Mouse (Mus musculus) forebrain, embryonic 10.5 days (tissue): ENCODE data around the gene Lcn6. TPM values are rescaled to one million over a fixed set of nuclear protein-coding genes. Genes with fewer than 3 reads are reported as not detected.
"Not testable (repeated sequence)": the region's sequence is repeated elsewhere in the genome, so short reads cannot be mapped to it uniquely, and the experiment has no call there.

ENCODE experiments used
- DNase-seq: peaks from one replicate; pipeline ENCODE4 v3.0.0-alpha.2; 2017; ENCODE audit warnings: low spot score; ENCODE audit errors: extremely low spot score
- H3K27ac ChIP-seq: fragments of 300-500 bp; sonication (generic); 2 replicates; pipeline ENCODE4 v1.5.1; 2016; ENCODE audit warnings: mild to moderate bottlenecking
- H3K27me3 ChIP-seq: fragments of 300-500 bp; sonication (generic); 2 replicates; pipeline ENCODE4 v1.6.1; 2016; ENCODE audit warnings: mild to moderate bottlenecking; ENCODE audit not compliant: poor library complexity, severe bottlenecking
- H3K36me3 ChIP-seq: fragments of 300-500 bp; sonication (generic); replicated peaks from 2 replicates; pipeline ENCODE4 v1.6.1; 2016; ENCODE audit warnings: mild to moderate bottlenecking, moderate library complexity
- H3K4me1 ChIP-seq: fragments of 300-500 bp; sonication (generic); 2 replicates; pipeline ENCODE4 v1.6.1; 2016
- H3K4me3 ChIP-seq: fragments of 300-500 bp; sonication (generic); 2 replicates; pipeline ENCODE4 v1.5.1; 2016; ENCODE audit warnings: mild to moderate bottlenecking, moderate library complexity
- H3K9me3 ChIP-seq: fragments of 300-500 bp; sonication (generic); 2 replicates; pipeline ENCODE4 v1.6.1; 2016; ENCODE audit warnings: mild to moderate bottlenecking, moderate library complexity
- WGBS: fragments of 180-500 bp; shearing (Covaris S2); methylation state at CpG from one replicate; pipeline ENCODE4 v1.1.7; 2016; 5-methylcytosine and 5-hydroxymethylcytosine counted together
- polyA plus RNA-seq: library from polyadenylated mRNA; unstranded; fragments of >200 nt; fragmentation: Nextera tagmentation; extraction: Ambion mirVana; gene quantifications from 2 replicates; pipeline ENCODE4 v1.2.1, GENCODE M21; 2016

The Lcn6 gene
- polyA plus RNA-seq, 1 experiment from 2014 or later, result not detected

DNA sequence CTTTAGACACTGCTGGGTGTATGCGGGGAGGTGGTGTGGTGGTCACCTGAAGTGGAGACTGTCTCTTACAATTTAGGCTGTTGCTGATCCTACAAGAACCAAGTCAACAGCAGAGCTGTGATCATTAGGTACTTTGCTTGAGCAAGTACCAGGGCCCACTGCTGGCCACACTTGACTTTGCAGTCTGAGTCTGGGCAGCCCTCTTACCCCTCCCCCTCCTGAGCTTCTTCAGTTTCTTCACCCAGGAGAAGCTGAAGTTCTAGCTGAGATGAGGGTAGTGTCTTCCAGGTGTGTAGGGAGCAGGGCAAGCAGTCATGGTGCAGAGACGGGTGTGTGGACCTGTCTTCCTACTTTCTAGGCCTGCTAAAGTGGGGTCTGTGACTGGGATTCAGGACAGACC, 31.5 kb downstream of the Lcn6 start:
- no peak for DNase-seq
- H3K4me3 ChIP-seq, result peak overlapping the region; percentile 74; the same call in 1 of the 2 replicates
- 82% methylated on average over 2 of the region's 2 CpGs for WGBS
- H3K9me3 ChIP-seq, result no peaks in the 10 kb centered on the region
- peaks cover 6% of the 10 kb centered on the region for H3K36me3 ChIP-seq
- peaks cover 42% of the 10 kb centered on the region for H3K4me1 ChIP-seq
- H3K27ac ChIP-seq, result no peak overlapping the region
- no peaks in the 10 kb centered on the region for H3K27me3 ChIP-seq

DNA sequence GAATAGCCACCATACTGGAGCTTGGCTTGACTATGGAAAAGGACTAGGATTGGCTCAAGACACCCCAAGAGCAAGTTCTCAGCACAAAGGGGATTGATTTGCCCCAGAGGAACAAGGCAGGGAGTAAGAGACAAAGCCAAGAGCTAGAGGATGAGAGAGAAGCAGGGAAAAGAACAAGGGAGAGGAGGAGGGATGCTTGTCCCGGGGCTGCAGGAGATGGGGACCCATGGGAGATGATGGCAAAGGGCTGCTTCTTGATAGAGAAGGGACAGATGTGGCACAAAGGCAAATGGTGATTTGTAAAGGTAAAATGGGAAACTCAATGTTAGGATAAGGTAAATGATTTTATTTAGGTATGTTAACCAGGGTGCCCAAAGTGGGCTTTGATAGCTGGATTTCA, 32.5 kb downstream of the Lcn6 start:
- not testable (repeated sequence) for H3K9me3 ChIP-seq, H3K4me3 ChIP-seq, H3K27me3 ChIP-seq, DNase-seq, H3K36me3 ChIP-seq, H3K27ac ChIP-seq
- H3K4me1 ChIP-seq, result peaks cover 42% of the 10 kb centered on the region
- WGBS, result 89% methylated on average over 1 of the region's 1 CpGs

DNA sequence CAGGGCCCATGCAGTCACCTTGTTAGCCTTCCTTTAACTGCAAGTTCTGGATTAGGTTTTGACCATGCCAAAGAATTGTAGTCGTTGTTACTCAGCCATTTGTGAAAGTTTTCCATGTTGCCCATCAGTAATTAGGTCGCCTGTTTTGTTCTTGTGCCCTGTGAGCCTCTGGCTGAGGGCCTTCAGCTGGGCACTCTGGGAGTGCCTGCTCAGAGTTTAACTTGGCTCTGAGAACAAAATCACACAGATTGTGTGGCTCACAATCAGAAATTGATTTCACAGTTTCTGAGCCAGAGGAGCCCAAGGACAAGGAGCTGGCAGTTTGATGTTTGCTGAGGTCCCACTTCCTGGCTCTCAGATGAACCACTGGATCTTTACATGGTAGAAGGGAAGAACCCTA, 33.2 kb downstream of the Lcn6 start:
- H3K36me3 ChIP-seq, DNase-seq, H3K9me3 ChIP-seq, H3K27me3 ChIP-seq, H3K4me3 ChIP-seq, H3K27ac ChIP-seq: not testable (repeated sequence)
- 73% methylated on average over 2 of the region's 2 CpGs for WGBS
- H3K4me1 ChIP-seq, result peaks cover 42% of the 10 kb centered on the region

DNA sequence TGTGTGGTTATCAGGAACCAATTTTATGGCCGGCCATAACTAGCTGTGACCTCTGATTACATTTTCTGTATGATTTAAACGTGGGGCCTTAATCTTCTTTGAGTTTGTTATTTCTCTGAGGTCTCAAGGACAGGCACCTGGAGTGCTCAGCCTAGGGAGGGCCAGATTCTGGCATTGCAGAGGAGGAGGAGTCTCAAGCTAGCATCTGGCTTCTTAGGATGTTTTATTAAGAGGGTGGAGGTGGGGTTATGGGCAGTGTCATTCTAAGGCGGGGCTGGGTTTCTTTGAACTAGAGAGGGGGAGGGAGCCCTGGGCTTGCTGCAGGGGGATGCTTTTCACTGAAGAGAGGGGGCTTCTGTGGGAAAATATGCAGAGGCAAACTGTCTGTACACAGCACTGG, 35.1 kb downstream of the Lcn6 start:
- not testable (repeated sequence) for H3K27ac ChIP-seq, H3K9me3 ChIP-seq, DNase-seq, H3K4me3 ChIP-seq, H3K27me3 ChIP-seq, H3K36me3 ChIP-seq
- WGBS, result 36% methylated on average over 3 of the region's 3 CpGs
- H3K4me1 ChIP-seq, result peaks cover 37% of the 10 kb centered on the region

DNA sequence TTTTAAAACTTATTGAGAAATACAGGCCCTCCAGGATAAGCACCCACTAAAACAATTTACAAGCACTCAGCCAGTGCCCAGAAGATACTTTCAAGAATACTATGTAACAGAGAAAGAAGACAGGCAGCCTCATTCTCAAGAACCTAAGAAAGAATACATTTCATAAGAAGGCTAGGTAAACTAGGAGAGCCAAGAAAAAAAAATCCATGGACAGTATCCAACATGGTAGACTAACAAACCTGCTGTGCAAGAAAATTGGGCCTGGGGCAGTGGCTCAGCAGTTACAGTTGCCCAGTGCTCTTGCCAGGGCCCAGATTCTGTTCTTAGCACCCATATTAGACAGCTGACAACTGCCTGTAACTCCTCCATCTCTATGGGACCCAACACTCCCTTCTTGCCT, 40.6 kb downstream of the Lcn6 start:
- no peaks in the 10 kb centered on the region for H3K27me3 ChIP-seq
- no peaks in the 10 kb centered on the region for H3K36me3 ChIP-seq
- no peak overlapping the region for H3K4me3 ChIP-seq
- no peak overlapping the region for H3K27ac ChIP-seq
- H3K9me3 ChIP-seq, result no peaks in the 10 kb centered on the region; the same call in 1 of the 2 replicates
- H3K4me1 ChIP-seq, result peaks cover under 1% of the 10 kb centered on the region; the same call in 1 of the 2 replicates
- no peak for DNase-seq

Other genes starting within 250 kb of the Lcn6 start
- 8.8 and 9.0 TPM in 2 replicates for gene Abca2, start 248.1 kb upstream of the Lcn6 start, polyA plus RNA-seq
- 0.57 TPM in 2 replicates for gene Clic3, start 219.9 kb upstream of the Lcn6 start, polyA plus RNA-seq
- 12.4 and 15.5 TPM in 2 replicates for gene Paxx, start 215.7 kb upstream of the Lcn6 start, polyA plus RNA-seq
- 0.31 TPM in 1 of 2 replicates, not detected in the other for gene Ptgds, start 206.7 kb upstream of the Lcn6 start, polyA plus RNA-seq
- not detected in 2 replicates for gene Lcn12, start 182.9 kb upstream of the Lcn6 start, polyA plus RNA-seq
- gene Fbxw5, start 176.0 kb upstream of the Lcn6 start, polyA plus RNA-seq, result 90.7 and 93.9 TPM in 2 replicates
- 6.3 and 7.2 TPM in 2 replicates for gene C8g, start 175.1 kb upstream of the Lcn6 start, polyA plus RNA-seq
- 40.2 and 42.6 TPM in 2 replicates for gene Traf2, start 129.8 kb upstream of the Lcn6 start, polyA plus RNA-seq
- gene Edf1, start 118.9 kb upstream of the Lcn6 start, polyA plus RNA-seq, result 337 and 341 TPM in 2 replicates
- 5.0 and 7.0 TPM in 2 replicates for gene Mamdc4, start 101.9 kb upstream of the Lcn6 start, polyA plus RNA-seq
- gene Phpt1, start 101.6 kb upstream of the Lcn6 start, polyA plus RNA-seq, result 162 and 165 TPM in 2 replicates
- 0.02 TPM in 1 of 2 replicates, not detected in the other for gene Ajm1, start 95.0 kb upstream of the Lcn6 start, polyA plus RNA-seq
- gene Rabl6, start 68.3 kb upstream of the Lcn6 start, polyA plus RNA-seq, result 78.3 and 80.8 TPM in 2 replicates
- 0.09 TPM in 2 replicates for gene Ccdc183, start 59.1 kb upstream of the Lcn6 start, polyA plus RNA-seq
- gene Tmem141, start 54.8 kb upstream of the Lcn6 start, polyA plus RNA-seq, result 16.4 and 17.9 TPM in 2 replicates
- 0.30 and 0.37 TPM in 2 replicates for gene Fcna, start 48.8 kb upstream of the Lcn6 start, polyA plus RNA-seq
- gene Lcn8, start 23.7 kb upstream of the Lcn6 start, polyA plus RNA-seq, result not detected in 2 replicates
- gene Lcn5, start 18.8 kb upstream of the Lcn6 start, polyA plus RNA-seq, result not detected in 2 replicates
- gene Lcn10, start 5.9 kb downstream of the Lcn6 start, polyA plus RNA-seq, result not detected in 2 replicates
- not detected in 2 replicates for gene Obp2a, start 23.3 kb downstream of the Lcn6 start, polyA plus RNA-seq
- gene Bmyc, start 30.0 kb downstream of the Lcn6 start, polyA plus RNA-seq, result 75.6 and 76.1 TPM in 2 replicates
- not detected in 2 replicates for gene Obp2b, start 60.2 kb downstream of the Lcn6 start, polyA plus RNA-seq
- not detected in 2 replicates for gene Lcn3, start 88.8 kb downstream of the Lcn6 start, polyA plus RNA-seq
- gene Lcn11, start 100.2 kb downstream of the Lcn6 start, polyA plus RNA-seq, result not detected in 2 replicates
- not detected in 2 replicates for gene Gm13539, start 105.5 kb downstream of the Lcn6 start, polyA plus RNA-seq
- gene Glt6d1, start 139.1 kb downstream of the Lcn6 start, polyA plus RNA-seq, result not detected in 2 replicates
- gene Lcn9, start 146.4 kb downstream of the Lcn6 start, polyA plus RNA-seq, result not detected in 2 replicates
- gene Sohlh1, start 170.5 kb downstream of the Lcn6 start, polyA plus RNA-seq, result not detected in 2 replicates
- gene Kcnt1, start 186.9 kb downstream of the Lcn6 start, polyA plus RNA-seq, result 0.40 and 1.4 TPM in 2 replicates